Mouse (Mus musculus): ENCODE measurements around the gene Mtss1l. TPM values are rescaled to one million over a fixed set of nuclear protein-coding genes. Genes with fewer than 3 reads are reported as not detected.
A peak's percentile ranks its signal among the peaks of the same experiment; 100 is the strongest.

Gene Mtss1l
- polyA plus RNA-seq, 1 experiment from 2014 or later = 14.0 TPM

GRCm38 (mm10) chr8:110749500-110750170, 28.4 kb downstream of the Mtss1l start:
- 57% methylated on average over 10 of the region's 10 CpGs for WGBS
- peak; percentile 68 for ATAC-seq (ENCODE audit: low read depth)

GRCm38 (mm10) chr8:110750269-110750668, 29.0 kb downstream of the Mtss1l start:
- Histone ChIP-seq H3K9me3 (no peaks in the 10 kb centered on the region), H3K9ac (no peak overlapping the region), H3K27ac (replicated peaks) (no peak overlapping the region), H3K4me1 (replicated peaks) (peaks cover 6% of the 10 kb centered on the region), H3K36me3 (no peaks in the 10 kb centered on the region), H3K27me3 (no peaks in the 10 kb centered on the region), H3K4me3 (no peak overlapping the region), H3K4me2 (no peak overlapping the region)
- 48% methylated on average over 13 of the region's 13 CpGs for WGBS
- no peak for ATAC-seq (ENCODE audit: low read depth)

More at GRCm38 (mm10) chr8:110749500-110750170, 28.4 kb downstream of the Mtss1l start:
- Histone ChIP-seq H3K4me2 (no peak overlapping the region), H3K9ac (no peak overlapping the region), H3K4me1 (replicated peaks) (no peaks in the 10 kb centered on the region), H3K27me3 (no peaks in the 10 kb centered on the region), H3K36me3 (no peaks in the 10 kb centered on the region), H3K4me3 (no peak overlapping the region), H3K9me3 (no peaks in the 10 kb centered on the region), H3K27ac (replicated peaks) (no peak overlapping the region)

DNA sequence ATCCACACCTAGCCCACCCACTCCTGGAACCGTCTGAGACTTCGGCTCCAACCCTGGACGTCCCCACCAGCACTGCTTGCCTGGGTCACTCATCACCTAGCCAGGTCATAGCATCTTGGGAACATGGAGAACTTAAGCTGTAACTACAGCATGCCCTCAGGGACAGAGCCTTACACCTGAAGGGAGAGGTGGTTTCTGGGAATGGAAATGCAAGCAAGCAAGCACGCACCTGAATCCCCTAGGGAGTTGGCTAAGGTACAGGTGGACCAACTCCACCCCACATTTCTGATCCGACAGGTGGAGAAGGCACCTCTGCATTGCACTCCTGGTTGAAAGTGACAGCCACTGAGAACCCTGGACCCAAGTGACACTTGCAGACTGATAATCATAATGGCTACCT, 30.2 kb downstream of the Mtss1l start:
- H3K27me3 ChIP-seq = no peaks in the 10 kb centered on the region

DNA sequence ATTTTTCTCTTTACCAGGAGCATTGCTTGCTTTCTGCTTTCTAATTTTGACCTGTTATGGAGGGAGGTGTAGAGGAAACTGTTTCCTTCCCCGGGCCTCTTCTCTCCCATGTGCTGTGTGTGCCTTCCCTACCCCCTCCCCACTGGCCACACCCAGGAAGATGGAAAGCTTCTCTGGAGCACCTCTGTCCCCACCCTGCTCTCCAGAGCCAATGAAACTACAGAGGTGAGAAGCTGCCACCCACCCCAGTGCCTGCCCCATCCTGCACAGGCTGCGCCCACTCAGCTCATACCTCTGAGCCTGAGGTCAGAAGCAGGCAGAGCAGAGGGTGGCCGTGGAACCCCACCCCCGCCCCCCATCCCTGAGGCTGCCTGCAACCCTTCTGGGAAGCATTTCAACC, 33.4 kb downstream of the Mtss1l start:
- no peaks in the 10 kb centered on the region for H3K27me3 ChIP-seq
- H3K9me3 ChIP-seq = no peaks in the 10 kb centered on the region
- no peaks in the 10 kb centered on the region for H3K36me3 ChIP-seq
- ATAC-seq (ENCODE audit: low read depth) = no peak
- peaks cover 7% of the 10 kb centered on the region for H3K4me1 ChIP-seq (replicated peaks)
- 68% methylated on average over 4 of the region's 4 CpGs for WGBS
- H3K4me2 ChIP-seq = no peak overlapping the region
- H3K27ac ChIP-seq (replicated peaks) = no peak overlapping the region
- no peak overlapping the region for H3K9ac ChIP-seq
- H3K4me3 ChIP-seq = no peak overlapping the region

More for the DNA sequence above, 30.2 kb downstream of the Mtss1l start:
- H3K9me3 ChIP-seq = no peaks in the 10 kb centered on the region
- no peaks in the 10 kb centered on the region for H3K36me3 ChIP-seq
- ATAC-seq (ENCODE audit: low read depth) = no peak
- H3K4me3 ChIP-seq = no peak overlapping the region
- H3K27ac ChIP-seq (replicated peaks) = no peak overlapping the region
- H3K4me2 ChIP-seq = no peak overlapping the region
- no peak overlapping the region for H3K9ac ChIP-seq
- 81% methylated on average over 5 of the region's 5 CpGs for WGBS
- H3K4me1 ChIP-seq (replicated peaks) = peaks cover 7% of the 10 kb centered on the region

DNA sequence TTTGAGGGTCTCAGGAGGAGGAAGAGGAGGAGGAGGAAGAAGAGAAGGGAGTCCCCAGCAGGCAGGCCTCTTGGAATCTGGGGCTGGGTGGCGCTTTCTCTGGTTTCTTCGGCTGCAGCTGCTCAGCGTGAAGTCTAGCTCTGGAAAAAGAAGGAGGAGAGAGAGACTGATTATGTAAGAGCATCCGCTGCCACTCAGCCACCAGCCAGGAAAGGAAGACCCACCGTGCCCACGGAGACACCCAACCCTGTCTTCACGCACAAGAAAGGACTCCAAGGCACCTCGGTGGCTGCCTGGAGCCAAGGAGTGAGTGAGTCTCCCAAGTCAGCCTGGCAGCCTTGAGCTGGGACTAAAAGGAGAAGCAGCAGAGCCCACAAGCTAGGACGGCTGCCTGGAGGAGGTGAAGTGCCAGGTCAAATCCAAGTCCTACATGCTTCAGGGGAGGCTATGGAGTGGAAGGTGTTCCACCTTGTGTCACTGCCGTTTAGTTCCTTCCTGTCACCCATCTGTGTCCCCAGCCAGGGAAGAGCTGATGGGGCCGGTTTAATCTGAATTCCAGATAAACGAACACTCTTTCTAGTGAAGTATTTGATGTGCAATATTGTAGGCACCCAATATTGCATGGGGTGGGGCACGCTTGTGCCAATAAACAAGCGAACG, 34.4 kb downstream of the Mtss1l start:
- H3K4me1 ChIP-seq (replicated peaks) = peaks cover 7% of the 10 kb centered on the region
- H3K4me2 ChIP-seq = no peak overlapping the region
- WGBS = 69% methylated on average over 15 of the region's 15 CpGs
- no peaks in the 10 kb centered on the region for H3K36me3 ChIP-seq
- H3K27me3 ChIP-seq = no peaks in the 10 kb centered on the region
- H3K27ac ChIP-seq (replicated peaks) = no peak overlapping the region
- ATAC-seq (ENCODE audit: low read depth) = no peak
- H3K9me3 ChIP-seq = no peaks in the 10 kb centered on the region
- no peak overlapping the region for H3K9ac ChIP-seq
- no peak overlapping the region for H3K4me3 ChIP-seq

DNA sequence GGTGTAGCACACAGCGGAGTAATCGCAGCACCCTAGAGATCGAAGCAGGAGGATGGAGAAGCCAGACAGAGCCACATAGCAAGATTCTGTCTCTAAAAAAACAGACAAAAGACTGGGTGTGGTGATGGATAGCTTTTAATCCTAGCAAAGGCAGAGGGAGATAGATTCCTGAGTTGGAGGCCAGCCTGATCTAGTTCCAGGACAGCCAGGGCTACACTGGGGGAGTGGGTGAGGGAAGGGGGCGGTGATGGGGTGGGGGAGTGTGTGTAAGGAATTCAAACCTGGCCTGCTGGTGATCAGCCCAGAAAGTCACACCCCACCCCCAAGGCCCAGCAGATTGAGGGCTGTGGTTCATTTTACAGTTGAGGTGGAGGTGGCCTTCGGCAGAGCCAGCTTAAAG, 34.9 kb downstream of the Mtss1l start:
- Histone ChIP-seq H3K27me3 (no peaks in the 10 kb centered on the region), H3K4me3 (no peak overlapping the region), H3K4me2 (no peak overlapping the region), H3K36me3 (no peaks in the 10 kb centered on the region), H3K9ac (no peak overlapping the region), H3K27ac (replicated peaks) (no peak overlapping the region), H3K4me1 (replicated peaks) (peaks cover 7% of the 10 kb centered on the region), H3K9me3 (no peaks in the 10 kb centered on the region)
- ATAC-seq (ENCODE audit: low read depth) = no peak
- WGBS = 86% methylated on average over 5 of the region's 5 CpGs

GRCm38 (mm10) chr8:110760280-110760940, 39.1 kb downstream of the Mtss1l start:
- no peaks in the 10 kb centered on the region; the same call in 1 of the 2 replicates for H3K4me1 ChIP-seq (replicated peaks)
- no peak overlapping the region for H3K9ac ChIP-seq
- H3K4me2 ChIP-seq = no peak overlapping the region
- no peaks in the 10 kb centered on the region for H3K36me3 ChIP-seq
- H3K4me3 ChIP-seq = no peak overlapping the region
- WGBS = 72% methylated on average over 7 of the region's 7 CpGs
- ATAC-seq (ENCODE audit: low read depth) = no peak
- no peaks in the 10 kb centered on the region for H3K9me3 ChIP-seq
- H3K27me3 ChIP-seq = no peaks in the 10 kb centered on the region
- 0 out of 2 replicates have a peak overlapping the region, but pooled peaks have one; percentile 13 for H3K27ac ChIP-seq (replicated peaks)

DNA sequence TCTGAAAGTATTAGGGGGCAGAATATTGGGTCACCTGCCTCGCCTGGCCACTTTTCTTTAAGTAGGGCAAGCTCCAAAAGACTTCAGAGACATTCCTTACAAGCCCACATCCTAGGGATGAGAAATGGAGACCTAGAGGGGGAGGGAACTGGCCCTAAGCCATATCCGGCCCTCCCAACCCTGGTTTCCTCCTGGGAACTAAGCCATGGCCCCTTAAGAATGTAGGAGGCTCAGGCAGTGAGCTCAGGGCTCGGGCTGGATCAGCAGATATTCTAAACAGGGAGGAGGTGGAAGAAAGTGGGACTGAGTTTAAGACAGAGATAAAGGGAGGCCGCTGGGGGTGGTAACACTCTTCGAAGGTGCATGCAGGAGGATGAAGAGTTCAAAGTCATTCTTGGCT, 39.9 kb downstream of the Mtss1l start:
- H3K4me1 ChIP-seq (replicated peaks) = no peaks in the 10 kb centered on the region
- no peaks in the 10 kb centered on the region for H3K27me3 ChIP-seq
- no peak overlapping the region for H3K4me3 ChIP-seq
- WGBS = 60% methylated on average over 5 of the region's 5 CpGs
- ATAC-seq (ENCODE audit: low read depth) = no peak
- no peaks in the 10 kb centered on the region for H3K36me3 ChIP-seq
- H3K27ac ChIP-seq (replicated peaks) = no peak overlapping the region
- H3K4me2 ChIP-seq = no peak overlapping the region
- H3K9ac ChIP-seq = no peak overlapping the region
- H3K9me3 ChIP-seq = no peaks in the 10 kb centered on the region

DNA sequence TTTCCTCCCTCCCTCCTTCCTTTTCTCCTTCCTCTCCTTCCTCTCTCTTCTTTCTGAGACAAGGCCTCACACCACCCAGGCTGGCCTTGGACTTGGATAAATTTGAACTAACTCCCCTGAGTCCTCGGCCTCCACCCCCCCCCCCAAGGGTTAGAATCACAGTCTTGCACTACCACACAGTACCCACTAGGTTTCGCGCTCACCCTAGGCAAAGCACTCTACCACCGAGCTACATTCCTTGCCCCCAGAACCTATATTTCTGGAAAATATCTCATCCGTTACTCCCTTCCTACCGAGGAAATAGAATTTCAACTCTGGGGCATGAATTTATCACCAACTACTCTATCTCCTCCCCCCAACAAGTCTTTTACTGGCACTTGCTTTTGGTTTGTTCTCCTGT, 40.7 kb downstream of the Mtss1l start:
- H3K4me2 ChIP-seq = no peak overlapping the region
- H3K4me3 ChIP-seq = no peak overlapping the region
- no peak for ATAC-seq (ENCODE audit: low read depth)
- WGBS = 67% methylated on average over 6 of the region's 6 CpGs
- H3K36me3 ChIP-seq = no peaks in the 10 kb centered on the region
- H3K9ac ChIP-seq = no peak overlapping the region
- no peaks in the 10 kb centered on the region for H3K27me3 ChIP-seq
- no peaks in the 10 kb centered on the region for H3K9me3 ChIP-seq
- H3K4me1 ChIP-seq (replicated peaks) = no peaks in the 10 kb centered on the region
- H3K27ac ChIP-seq (replicated peaks) = no peak overlapping the region

GRCm38 (mm10) chr8:110764671-110765070, 43.4 kb downstream of the Mtss1l start:
- H3K27ac ChIP-seq (replicated peaks) = no peak overlapping the region
- H3K27me3 ChIP-seq = no peaks in the 10 kb centered on the region
- no peak for ATAC-seq (ENCODE audit: low read depth)
- 50% methylated on average over 3 of the region's 3 CpGs for WGBS
- H3K4me1 ChIP-seq (replicated peaks) = no peaks in the 10 kb centered on the region
- no peaks in the 10 kb centered on the region for H3K36me3 ChIP-seq
- no peak overlapping the region for H3K4me3 ChIP-seq
- H3K9ac ChIP-seq = no peak overlapping the region
- H3K9me3 ChIP-seq = no peaks in the 10 kb centered on the region
- no peak overlapping the region for H3K4me2 ChIP-seq

DNA sequence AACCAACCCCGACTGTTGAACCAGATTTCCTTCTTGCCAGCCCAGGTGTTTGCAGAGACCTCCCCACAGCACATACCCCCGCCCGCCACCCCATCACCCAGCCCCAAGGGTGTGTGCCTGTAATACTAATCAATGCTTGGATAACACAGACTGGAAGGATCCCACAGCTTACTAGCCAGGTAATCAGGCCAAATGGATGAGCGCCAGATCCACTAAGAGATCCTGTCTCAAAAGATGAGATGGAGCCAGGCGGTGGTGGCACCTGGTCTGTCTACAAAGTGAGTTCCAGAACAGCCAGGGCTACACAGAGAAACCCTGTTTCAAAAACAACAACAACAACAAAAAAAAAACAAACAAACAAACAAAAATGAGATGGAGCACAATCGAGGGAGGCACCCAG, 46.0 kb downstream of the Mtss1l start:
- WGBS = 94% methylated on average over 6 of the region's 6 CpGs
- Histone ChIP-seq H3K4me1 (replicated peaks) (no peaks in the 10 kb centered on the region), H3K27ac (replicated peaks) (no peak overlapping the region), H3K4me3 (no peak overlapping the region), H3K9ac (no peak overlapping the region), H3K27me3 (no peaks in the 10 kb centered on the region), H3K36me3 (no peaks in the 10 kb centered on the region), H3K4me2 (no peak overlapping the region), H3K9me3 (no peaks in the 10 kb centered on the region)
- no peak for ATAC-seq (ENCODE audit: low read depth)

DNA sequence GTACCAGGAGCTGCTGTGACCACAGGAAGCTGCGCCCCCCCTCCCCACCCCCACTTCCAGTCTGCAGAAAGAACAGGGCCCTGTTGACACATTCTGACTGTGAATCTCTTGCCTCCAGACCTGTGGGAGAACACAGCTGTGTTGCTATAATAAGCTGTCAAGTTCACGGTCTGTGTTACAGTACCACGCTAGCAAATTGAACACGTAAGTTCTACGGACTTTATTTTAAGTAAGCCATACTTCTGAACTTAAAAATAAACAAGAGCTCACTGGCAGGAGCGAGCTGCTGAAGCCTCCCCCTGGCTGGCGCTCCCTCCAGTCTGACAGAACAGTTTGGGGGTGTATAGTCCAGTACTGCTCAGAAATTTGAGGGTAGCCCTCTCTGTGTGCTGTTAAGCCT, 51.2 kb downstream of the Mtss1l start:
- no peaks in the 10 kb centered on the region for H3K27me3 ChIP-seq
- ATAC-seq (ENCODE audit: low read depth) = no peak
- no peak overlapping the region for H3K4me3 ChIP-seq
- H3K4me2 ChIP-seq = no peak overlapping the region
- no peaks in the 10 kb centered on the region for H3K9me3 ChIP-seq
- WGBS = 84% methylated on average over 7 of the region's 7 CpGs
- H3K27ac ChIP-seq (replicated peaks) = no peak overlapping the region
- no peaks in the 10 kb centered on the region for H3K4me1 ChIP-seq (replicated peaks)
- H3K36me3 ChIP-seq = no peaks in the 10 kb centered on the region
- H3K9ac ChIP-seq = no peak overlapping the region
